ENCODE assay signal across 8 mouse cellular contexts in the genomic region with DNA sequence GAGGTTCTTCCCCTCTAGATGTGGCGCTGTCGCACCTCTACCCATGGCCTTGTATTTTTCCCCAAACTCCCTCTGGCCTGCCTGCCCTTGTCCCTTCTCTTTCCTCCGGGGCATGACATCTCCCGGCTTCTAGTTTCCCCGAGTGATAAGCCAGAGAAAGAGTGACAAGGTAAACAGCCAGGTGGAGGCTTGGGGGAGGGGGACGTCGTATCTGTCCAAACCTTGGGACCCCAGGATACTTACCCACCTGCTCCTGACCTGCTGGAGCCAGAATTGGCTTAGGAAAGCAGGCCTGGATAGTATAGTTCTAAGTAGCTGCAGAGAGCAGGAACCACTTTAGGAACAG. TPM values are rescaled to one million over a fixed set of nuclear protein-coding genes. Genes with fewer than 3 reads are reported as not detected.
A peak's percentile ranks its signal among the peaks of the same experiment; 100 is the strongest.
DNase-seq lines count a peak whose midpoint lies in the region; ATAC-seq lines count a peak whose summit lies in the region.

No protein-coding gene starts in this region.

- no peaks in the 10 kb centered on the region for H3K9me3 ChIP-seq in heart, embryonic 15.5 days (replicated peaks)
- H3K9me3 ChIP-seq in forebrain, embryonic 15.5 days: no peaks in the 10 kb centered on the region
- no peaks in the 10 kb centered on the region for H3K9me3 ChIP-seq in midbrain, embryonic 10.5 days (replicated peaks)

- H3K9ac ChIP-seq in heart, embryonic 15.5 days: peak overlapping the region; percentile 82
- peak overlapping the region; percentile 81 for H3K9ac ChIP-seq in forebrain, embryonic 15.5 days (replicated peaks)

- peak overlapping the region; percentile 84 for H3K4me3 ChIP-seq in heart, embryonic 15.5 days
- peak overlapping the region; percentile 69 for H3K4me3 ChIP-seq in forebrain, embryonic 15.5 days
- peak overlapping the region; percentile 92 for H3K4me3 ChIP-seq in midbrain, embryonic 10.5 days

- peak overlapping the region; percentile 95 for H3K4me2 ChIP-seq in heart, embryonic 15.5 days
- peak overlapping the region; percentile 73 for H3K4me2 ChIP-seq in forebrain, embryonic 15.5 days (replicated peaks)

- no peak overlapping the region for H3K27ac ChIP-seq in heart, embryonic 15.5 days
- H3K27ac ChIP-seq in forebrain, embryonic 15.5 days (replicated peaks): peak overlapping the region; percentile 85
- H3K27ac ChIP-seq in midbrain, embryonic 10.5 days (replicated peaks): peak overlapping the region; percentile 96

- WGBS in heart, embryonic 15.5 days: 8% methylated on average over 7 of the region's 7 CpGs
- WGBS in forebrain, embryonic 15.5 days: 4% methylated on average over 7 of the region's 7 CpGs
- 1% methylated on average over 7 of the region's 7 CpGs for WGBS in midbrain, embryonic 10.5 days

- H3K36me3 ChIP-seq in heart, embryonic 15.5 days: no peaks in the 10 kb centered on the region
- no peaks in the 10 kb centered on the region for H3K36me3 ChIP-seq in forebrain, embryonic 15.5 days
- peaks cover 3% of the 10 kb centered on the region for H3K36me3 ChIP-seq in midbrain, embryonic 10.5 days

- peaks cover 24% of the 10 kb centered on the region for H3K4me1 ChIP-seq in heart, embryonic 15.5 days (replicated peaks)
- H3K4me1 ChIP-seq in forebrain, embryonic 15.5 days: peaks cover 37% of the 10 kb centered on the region
- H3K4me1 ChIP-seq in midbrain, embryonic 10.5 days: peaks cover 37% of the 10 kb centered on the region

- ATAC-seq in heart, embryonic 15.5 days (replicated peaks; ENCODE audit: insufficient number of reproducible peaks, insufficient read depth, low FRiP score, low read depth): no peak
- peak; percentile 2; the same call in 1 of the 2 replicates for ATAC-seq in forebrain, embryonic 15.5 days (replicated peaks)

- DNase-seq in heart, postnatal 4 days: no peak
- DNase-seq in MN1 (ENCODE audit: low spot score): peak; percentile 17
- no peak for DNase-seq in midbrain, embryonic 10.5 days (ENCODE audit: low spot score)
- DNase-seq in ovary, postnatal 36 days (ENCODE audit: low spot score): no peak
- DNase-seq in urinary bladder, postnatal 36 days (ENCODE audit: low spot score in 2 of 2): no peak
- no peak for DNase-seq in adipocyte (ENCODE audit: low spot score)

- peaks cover 28% of the 10 kb centered on the region for H3K27me3 ChIP-seq in heart, embryonic 15.5 days
- no peaks in the 10 kb centered on the region for H3K27me3 ChIP-seq in forebrain, embryonic 15.5 days
- peaks cover 10% of the 10 kb centered on the region for H3K27me3 ChIP-seq in midbrain, embryonic 10.5 days (ENCODE audit: low read depth, poor library complexity, severe bottlenecking)

RNA-seq across cellular contexts. Expression of a gene that starts 0.7 kb away (rescaled TPM):
- polyA plus RNA-seq in heart, embryonic 15.5 days (2015; fragmentation: Nextera tagmentation; extraction: Ambion mirVana): 16.3 and 20.1 TPM in 2 replicates
- total RNA-seq in heart, postnatal 4 days (2021): 10 to 100 TPM; 16.2 to 18.9 TPM
- polyA plus RNA-seq in forebrain, embryonic 15.5 days (2015; fragmentation: Nextera tagmentation; extraction: Ambion mirVana): 101 and 110 TPM in 2 replicates
- 22.9 and 38.2 TPM in 2 replicates for polyA plus RNA-seq in midbrain, embryonic 10.5 days (2016; fragmentation: Nextera tagmentation; extraction: Ambion mirVana)

RNA-seq across cellular contexts. Expression of a gene that starts 52.7 kb away (rescaled TPM):
- polyA plus RNA-seq in heart, embryonic 15.5 days (2015; fragmentation: Nextera tagmentation; extraction: Ambion mirVana): 57.5 and 67.2 TPM in 2 replicates
- 10 to 100 TPM; 44.4 to 50.0 TPM for total RNA-seq in heart, postnatal 4 days (2021)
- 48.1 and 50.9 TPM in 2 replicates for polyA plus RNA-seq in forebrain, embryonic 15.5 days (2015; fragmentation: Nextera tagmentation; extraction: Ambion mirVana)
- 63.3 and 63.6 TPM in 2 replicates for polyA plus RNA-seq in midbrain, embryonic 10.5 days (2016; fragmentation: Nextera tagmentation; extraction: Ambion mirVana)
